Mouse (Mus musculus) heart, adult 2 months (tissue): ENCODE results near the gene Zfyve16. TPM values are rescaled to one million over a fixed set of nuclear protein-coding genes. Genes with fewer than 3 reads are reported as not detected.

Experiments used
- DNase-seq, 2 experiments: peaks; one replicate each; pipeline ENCODE4 v3.0.0; 2021
- H3K27ac ChIP-seq: fragments of 200-600 bp; 2 replicates; pipeline ENCODE4 v1.8.1; 2022
- H3K27me3 ChIP-seq: fragments of 200-500 bp; 2 replicates; pipeline ENCODE4 v1.6.1; 2012; ENCODE audit warnings: mild to moderate bottlenecking, low read length, inconsistent platforms, mixed read lengths; ENCODE audit not compliant: control insufficient read depth, insufficient read depth
- H3K36me3 ChIP-seq: fragments of 200-500 bp; 2 replicates; pipeline ENCODE4 v1.6.1; 2012; ENCODE audit warnings: low read length, inconsistent platforms; ENCODE audit not compliant: control insufficient read depth, insufficient read depth
- H3K4me1 ChIP-seq: fragments of 200-500 bp; 2 replicates; pipeline ENCODE4 v1.6.1; 2011; ENCODE audit warnings: low read length; ENCODE audit not compliant: control insufficient read depth, insufficient read depth
- H3K4me3 ChIP-seq: fragments of 200-600 bp; 2 replicates; pipeline ENCODE4 v1.8.1; 2022
- H3K79me2 ChIP-seq: fragments of 200-500 bp; replicated peaks from 2 replicates; pipeline ENCODE4 v1.6.1; 2012; ENCODE audit warnings: mild to moderate bottlenecking, inconsistent platforms, low read length, moderate library complexity, mixed read lengths; ENCODE audit not compliant: control insufficient read depth, insufficient read depth
- H3K9ac ChIP-seq: fragments of 200-500 bp; 2 replicates; pipeline ENCODE4 v1.6.1; 2012; ENCODE audit warnings: low read depth, mild to moderate bottlenecking, control low read depth, inconsistent platforms, low read length, mixed read lengths
- CTCF ChIP-seq: fragments of 200-600 bp; IDR thresholded peaks from 2 replicates; pipeline ENCODE4 v1.8.1; 2022; ENCODE audit warnings: antibody characterized with exemption, mild to moderate bottlenecking, moderate library complexity
- EP300 ChIP-seq: fragments of 200-500 bp; IDR thresholded peaks from 2 replicates; pipeline ENCODE4 v1.6.1; 2011; ENCODE audit warnings: low read depth, low read length, control low read depth; ENCODE audit not compliant: insufficient read depth
- POLR2A ChIP-seq: fragments of 200-500 bp; IDR thresholded peaks from 2 replicates; pipeline ENCODE4 v1.6.1; 2011; ENCODE audit warnings: mild to moderate bottlenecking, low read depth, low read length, control low read depth; ENCODE audit not compliant: insufficient read depth
- WGBS: fragments of 180-500 bp; shearing (Covaris S2); methylation state at CpG from one replicate; pipeline ENCODE4 v1.1.7; 2018; 5-methylcytosine and 5-hydroxymethylcytosine counted together
- intact Hi-C: fragments of 180-260 bp; cut with DNase I; formaldehyde crosslinking; loops from one replicate; pipeline ENCODE4 v1.15.1; 2025
- polyA plus RNA-seq: library from polyadenylated mRNA; depleted of rRNA; stranded (reverse); fragments of >200 nt; gene quantifications from 2 replicates; pipeline ENCODE4 v1.2.3, GENCODE M21; 2012; rRNA removed
- total RNA-seq, 2 experiments: library from RNA; stranded (reverse); gene quantifications; 2 replicates each; pipeline ENCODE4 v1.2.3; 2021

Zfyve16 gene
- total and polyA plus RNA-seq, 3 experiments = 2.9 to 11.7 (median 11.5) TPM

GRCm38 (mm10) chr13:92446872-92447271 lies 83.8 kb downstream of the Zfyve16 start:
- Histone ChIP-seq H3K79me2 (no peaks in the 10 kb centered on the region), H3K27me3 (no peaks in the 10 kb centered on the region), H3K36me3 (no peaks in the 10 kb centered on the region), H3K9ac (no peak overlapping the region), H3K4me1 (no peaks in the 10 kb centered on the region), H3K27ac (no peak overlapping the region), H3K4me3 (no peak overlapping the region)
- TF ChIP-seq POLR2A (no peak), CTCF (no peak), EP300 (no peak)
- intact Hi-C loops = no loop called here
- WGBS = 86% methylated on average over 7 of the region's 7 CpGs
- no peak for DNase-seq

DNA sequence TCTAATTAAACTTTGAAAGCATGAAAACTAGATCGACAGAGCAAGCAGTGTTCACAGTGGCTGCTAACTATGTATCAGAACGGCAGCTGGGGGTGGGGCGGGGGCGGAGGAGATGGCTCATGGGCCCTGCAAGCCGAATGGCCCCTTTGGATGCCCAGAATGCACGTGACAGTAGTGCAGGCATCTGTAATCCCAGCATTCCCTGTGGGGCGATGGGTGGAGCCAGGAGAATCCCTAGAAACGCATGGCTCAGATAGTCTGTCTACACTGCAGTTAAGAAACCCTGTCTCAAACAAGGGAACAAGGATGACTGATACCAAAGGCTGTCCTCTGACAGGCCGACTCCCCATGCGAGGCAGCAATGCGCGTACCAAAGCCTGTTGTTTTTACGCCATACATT lies 90.4 kb downstream of the Zfyve16 start:
- intact Hi-C loops = no loop called here
- Histone ChIP-seq H3K79me2 (no peaks in the 10 kb centered on the region), H3K36me3 (no peaks in the 10 kb centered on the region), H3K27me3 (no peaks in the 10 kb centered on the region), H3K27ac (no peak overlapping the region), H3K4me3 (no peak overlapping the region), H3K4me1 (no peaks in the 10 kb centered on the region), H3K9ac (no peak overlapping the region)
- TF ChIP-seq EP300 = no peak
- TF ChIP-seq POLR2A = no peak
- no peak for TF ChIP-seq CTCF
- no peak for DNase-seq
- WGBS = 78% methylated on average over 13 of the region's 13 CpGs

DNA sequence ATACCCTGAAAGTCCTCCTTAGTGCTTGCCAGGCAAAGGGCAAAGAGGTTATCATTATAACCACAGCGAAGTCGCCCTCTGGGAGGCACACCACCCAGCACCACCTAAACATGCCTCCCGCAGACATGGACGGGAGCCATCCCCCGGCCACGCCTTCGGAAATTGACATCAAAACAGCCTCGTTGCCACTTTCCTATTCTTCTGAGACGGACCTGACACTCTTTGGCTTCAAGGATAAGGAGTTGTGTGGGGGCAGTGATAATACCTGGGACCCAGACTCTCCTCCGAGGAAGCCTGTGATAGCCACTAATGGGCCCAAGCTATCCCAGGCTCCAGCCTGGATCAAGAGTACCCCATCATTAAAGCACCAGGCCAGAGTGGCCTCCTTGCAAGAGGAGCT lies 92.0 kb downstream of the Zfyve16 start:
- Histone ChIP-seq H3K36me3 (no peaks in the 10 kb centered on the region), H3K9ac (no peak overlapping the region), H3K79me2 (no peaks in the 10 kb centered on the region), H3K27ac (no peak overlapping the region), H3K4me3 (no peak overlapping the region), H3K4me1 (no peaks in the 10 kb centered on the region), H3K27me3 (no peaks in the 10 kb centered on the region)
- intact Hi-C loops = no loop called here
- TF ChIP-seq CTCF (no peak), EP300 (no peak), POLR2A (no peak)
- DNase-seq = no peak
- WGBS = 77% methylated on average over 10 of the region's 10 CpGs

Other genes with a start within 250 kb of the Zfyve16 start
- gene Gm20379, start 224.9 kb downstream of the Zfyve16 start, total RNA-seq = not detected
- not detected in 2 replicates for gene Gm20379, start 224.9 kb downstream of the Zfyve16 start, polyA plus RNA-seq
- under 1 TPM; 0.78 to 0.84 TPM for gene Dhfr, start 176.1 kb downstream of the Zfyve16 start, total RNA-seq
- gene Dhfr, start 176.1 kb downstream of the Zfyve16 start, polyA plus RNA-seq = 0.39 and 0.91 TPM in 2 replicates
- gene Msh3, start 175.9 kb downstream of the Zfyve16 start, total RNA-seq = 1 to 10 TPM; 7.2 to 9.1 TPM
- 3.9 and 5.7 TPM in 2 replicates for gene Msh3, start 175.9 kb downstream of the Zfyve16 start, polyA plus RNA-seq
- gene Ankrd34b, start 105.0 kb downstream of the Zfyve16 start, total RNA-seq = not detected
- not detected in 2 replicates for gene Ankrd34b, start 105.0 kb downstream of the Zfyve16 start, polyA plus RNA-seq
- gene Fam151b, start 46.9 kb downstream of the Zfyve16 start, total RNA-seq = 1 to 10 TPM; 2.0 to 2.2 TPM
- 1.0 and 1.7 TPM in 2 replicates for gene Fam151b, start 46.9 kb downstream of the Zfyve16 start, polyA plus RNA-seq
- gene Spz1, start 45.3 kb upstream of the Zfyve16 start, total RNA-seq = not detected
- 0.23 and 0.31 TPM in 2 replicates for gene Spz1, start 45.3 kb upstream of the Zfyve16 start, polyA plus RNA-seq
- gene Serinc5, start 80.2 kb upstream of the Zfyve16 start, total RNA-seq = 10 to 100 TPM; 12.0 to 12.4 TPM
- gene Serinc5, start 80.2 kb upstream of the Zfyve16 start, polyA plus RNA-seq = 10.3 and 15.3 TPM in 2 replicates